Mouse (Mus musculus) embryonic facial prominence, embryonic 13.5 days (tissue): ENCODE results near the gene Pbx2. TPM values are rescaled to one million over a fixed set of nuclear protein-coding genes. Genes with fewer than 3 reads are reported as not detected.

Experiments used
- ATAC-seq: fragments of 200-750 bp; cut with Nextera tagmentation; 2 replicates; pipeline ENCODE4 v1.8.0; 2017; ENCODE audit warnings: low read depth; ENCODE audit not compliant: insufficient number of reproducible peaks, insufficient read depth, low FRiP score, low TSS enrichment
- H3K27ac ChIP-seq: fragments of 300-500 bp; sonication (generic); 2 replicates; pipeline ENCODE4 v1.5.1; 2015; ENCODE audit warnings: moderate library complexity, mild to moderate bottlenecking, inconsistent platforms
- H3K27me3 ChIP-seq: fragments of 300-500 bp; sonication (generic); 2 replicates; pipeline ENCODE4 v1.6.1; 2015; ENCODE audit warnings: mild to moderate bottlenecking, inconsistent platforms
- H3K36me3 ChIP-seq: fragments of 300-500 bp; sonication (generic); 2 replicates; pipeline ENCODE4 v1.6.1; 2015; ENCODE audit warnings: mild to moderate bottlenecking, inconsistent platforms
- H3K4me1 ChIP-seq: fragments of 300-500 bp; sonication (generic); 2 replicates; pipeline ENCODE4 v1.6.1; 2015; ENCODE audit warnings: inconsistent platforms
- H3K4me2 ChIP-seq: fragments of 300-500 bp; sonication (generic); 2 replicates; pipeline ENCODE4 v1.6.1; 2015; ENCODE audit warnings: moderate library complexity, mild to moderate bottlenecking, inconsistent platforms
- H3K4me3 ChIP-seq: fragments of 300-500 bp; sonication (generic); 2 replicates; pipeline ENCODE4 v1.5.1; 2015; ENCODE audit warnings: mild to moderate bottlenecking, inconsistent platforms
- H3K9ac ChIP-seq: fragments of 300-500 bp; sonication (generic); 2 replicates; pipeline ENCODE4 v1.6.1; 2015; ENCODE audit warnings: mild to moderate bottlenecking, inconsistent platforms
- H3K9me3 ChIP-seq: fragments of 300-500 bp; sonication (generic); 2 replicates; pipeline ENCODE4 v1.6.1; 2016; ENCODE audit warnings: inconsistent platforms
- WGBS: fragments of 180-500 bp; shearing (Covaris S2); methylation state at CpG from one replicate; pipeline ENCODE4 v1.1.7; 2015; ENCODE audit warnings: mixed read lengths; 5-methylcytosine and 5-hydroxymethylcytosine counted together
- polyA plus RNA-seq: library from polyadenylated mRNA; unstranded; fragments of >200 nt; fragmentation: Nextera tagmentation; extraction: Ambion mirVana; gene quantifications from 2 replicates; pipeline ENCODE4 v1.2.1, GENCODE M21; 2015

Pbx2 gene
- polyA plus RNA-seq, 1 experiment from 2014 or later, result 19.2 TPM

DNA sequence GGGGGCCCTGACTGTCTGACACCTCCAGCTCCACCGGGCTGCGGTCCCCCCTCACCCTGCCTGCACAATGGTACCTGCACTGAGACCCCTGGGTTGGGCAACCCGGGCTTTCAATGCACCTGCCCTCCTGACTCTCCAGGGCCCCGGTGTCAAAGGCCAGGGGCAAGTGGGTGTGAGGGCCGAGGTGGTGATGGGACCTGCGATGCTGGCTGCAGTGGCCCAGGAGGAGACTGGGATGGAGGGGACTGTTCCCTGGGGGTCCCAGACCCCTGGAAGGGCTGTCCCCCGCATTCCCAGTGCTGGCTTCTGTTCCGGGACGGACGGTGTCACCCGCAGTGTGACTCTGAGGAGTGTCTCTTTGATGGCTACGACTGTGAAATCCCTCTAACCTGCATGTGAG, 8.5 kb upstream of the Pbx2 start:
- Histone ChIP-seq H3K27me3 (no peaks in the 10 kb centered on the region), H3K36me3 (no peaks in the 10 kb centered on the region), H3K4me1 (peaks cover 15% of the 10 kb centered on the region), H3K4me3 (no peak overlapping the region), H3K27ac (no peak overlapping the region), H3K4me2 (no peak overlapping the region), H3K9me3 (no peaks in the 10 kb centered on the region), H3K9ac (no peak overlapping the region)
- no peak for ATAC-seq
- 86% methylated on average over 12 of the region's 12 CpGs for WGBS

DNA sequence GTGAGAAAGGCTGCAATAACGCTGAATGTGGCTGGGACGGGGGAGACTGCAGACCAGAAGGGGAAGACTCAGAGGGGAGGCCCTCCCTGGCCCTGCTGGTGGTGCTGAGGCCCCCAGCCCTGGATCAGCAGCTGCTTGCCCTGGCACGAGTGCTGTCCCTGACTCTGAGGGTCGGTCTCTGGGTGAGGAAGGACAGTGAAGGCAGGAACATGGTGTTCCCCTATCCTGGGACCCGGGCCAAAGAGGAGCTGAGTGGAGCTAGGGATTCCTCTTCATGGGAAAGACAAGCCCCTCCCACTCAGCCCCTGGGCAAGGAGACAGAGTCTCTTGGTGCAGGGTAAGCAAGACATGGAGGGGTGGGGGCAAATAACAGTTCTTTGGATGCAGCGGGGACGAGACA, 7.7 kb upstream of the Pbx2 start:
- WGBS, result 55% methylated on average over 7 of the region's 7 CpGs
- Histone ChIP-seq H3K9ac (no peak overlapping the region), H3K4me2 (no peak overlapping the region), H3K9me3 (no peaks in the 10 kb centered on the region), H3K27ac (no peak overlapping the region), H3K36me3 (no peaks in the 10 kb centered on the region), H3K27me3 (no peaks in the 10 kb centered on the region), H3K4me3 (no peak overlapping the region), H3K4me1 (peaks cover 21% of the 10 kb centered on the region)
- no peak for ATAC-seq

DNA sequence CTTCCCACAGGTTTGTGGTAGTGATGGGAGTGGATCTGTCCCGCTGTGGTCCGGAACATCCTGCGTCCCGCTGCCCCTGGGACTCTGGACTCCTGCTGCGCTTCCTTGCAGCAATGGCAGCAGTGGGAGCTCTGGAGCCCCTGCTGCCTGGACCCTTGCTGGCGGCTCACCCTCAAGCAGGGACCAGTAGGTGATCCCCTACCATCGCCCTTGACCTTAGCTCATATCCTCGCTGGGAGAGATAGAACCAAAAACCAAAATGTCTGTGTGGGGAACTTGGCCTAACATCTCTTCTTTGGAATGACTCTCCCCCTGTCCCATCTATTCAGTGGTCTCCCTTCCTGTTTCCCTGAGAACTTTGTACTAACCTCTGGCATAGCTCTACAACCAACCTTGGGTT, 7.2 kb upstream of the Pbx2 start:
- 81% methylated on average over 8 of the region's 8 CpGs for WGBS
- no peak overlapping the region for H3K4me3 ChIP-seq

DNA sequence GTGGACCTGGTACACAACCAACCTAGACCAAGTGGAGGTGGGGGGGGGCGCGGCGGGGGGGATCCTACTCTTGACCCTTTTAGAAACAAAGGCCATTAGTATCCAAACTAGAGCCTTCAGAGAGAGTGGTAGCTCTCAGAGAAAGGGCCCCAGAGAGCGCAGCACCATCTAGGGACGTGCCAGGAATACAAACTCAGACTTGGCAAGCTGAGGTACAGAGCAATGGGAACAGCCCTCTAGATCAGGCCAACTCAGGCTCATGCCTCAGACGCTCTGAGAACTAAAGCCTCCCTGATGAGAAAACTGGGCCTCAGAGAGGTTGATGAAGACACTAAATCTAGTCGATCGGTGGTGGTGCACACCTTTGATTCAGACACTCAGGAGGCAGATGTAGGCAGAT, 5.9 kb upstream of the Pbx2 start:
- no peaks in the 10 kb centered on the region for H3K9me3 ChIP-seq
- peaks cover 36% of the 10 kb centered on the region for H3K4me1 ChIP-seq
- 91% methylated on average over 8 of the region's 8 CpGs for WGBS
- no peak overlapping the region for H3K4me2 ChIP-seq
- no peak overlapping the region for H3K9ac ChIP-seq
- H3K4me3 ChIP-seq, result no peak overlapping the region
- no peak for ATAC-seq
- no peaks in the 10 kb centered on the region for H3K27me3 ChIP-seq
- H3K36me3 ChIP-seq, result no peaks in the 10 kb centered on the region
- no peak overlapping the region for H3K27ac ChIP-seq

More for the DNA sequence above, 7.2 kb upstream of the Pbx2 start:
- Histone ChIP-seq H3K4me2 (no peak overlapping the region), H3K4me1 (peaks cover 24% of the 10 kb centered on the region), H3K9me3 (no peaks in the 10 kb centered on the region), H3K27ac (no peak overlapping the region), H3K9ac (no peak overlapping the region), H3K27me3 (no peaks in the 10 kb centered on the region), H3K36me3 (no peaks in the 10 kb centered on the region)
- no peak for ATAC-seq

DNA sequence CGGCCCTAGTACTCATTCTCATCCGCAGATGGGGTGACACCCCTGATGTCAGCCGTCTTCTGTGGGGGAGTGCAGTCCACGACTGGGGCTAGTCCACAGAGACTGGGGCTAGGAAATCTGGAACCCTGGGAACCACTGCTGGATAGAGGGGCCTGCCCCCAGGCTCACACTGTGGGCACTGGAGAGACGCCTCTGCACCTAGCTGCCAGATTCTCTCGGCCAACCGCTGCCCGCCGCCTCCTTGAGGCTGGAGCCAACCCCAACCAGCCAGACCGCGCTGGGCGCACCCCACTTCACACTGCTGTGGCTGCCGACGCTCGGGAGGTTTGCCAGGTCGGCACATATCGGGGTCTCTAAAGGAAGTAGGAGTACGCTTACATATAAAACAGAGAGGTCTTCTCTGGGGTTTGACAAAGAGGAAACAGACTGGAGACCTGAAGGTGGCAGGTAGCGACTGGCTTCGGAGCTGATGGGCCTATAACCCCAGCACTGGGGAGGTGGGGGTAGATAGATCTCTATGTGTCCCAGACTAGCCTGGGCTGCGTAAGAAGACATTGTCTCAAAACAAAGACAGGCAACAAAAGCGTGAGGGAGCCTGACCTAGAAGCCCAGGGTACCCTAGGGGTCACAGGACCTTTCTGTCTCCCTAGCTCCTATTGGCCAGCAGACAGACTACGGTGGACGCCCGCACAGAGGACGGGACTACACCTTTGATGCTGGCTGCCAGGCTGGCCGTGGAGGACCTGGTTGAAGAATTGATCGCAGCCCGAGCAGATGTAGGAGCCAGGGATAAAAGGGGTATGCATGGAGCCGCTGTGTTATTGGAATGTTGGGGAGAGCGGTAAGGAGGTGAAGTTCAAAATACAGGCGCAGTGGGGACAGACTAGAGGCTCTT, 4.9 kb upstream of the Pbx2 start:
- Histone ChIP-seq H3K9ac (peak overlapping the region; percentile 95), H3K27me3 (no peaks in the 10 kb centered on the region), H3K36me3 (no peaks in the 10 kb centered on the region), H3K4me1 (peaks cover 46% of the 10 kb centered on the region), H3K27ac (peak overlapping the region; percentile 98), H3K4me3 (peak overlapping the region; percentile 75), H3K4me2 (peak overlapping the region; percentile 91), H3K9me3 (no peaks in the 10 kb centered on the region)
- ATAC-seq, result no peak
- 22% methylated on average over 32 of the region's 32 CpGs for WGBS

DNA sequence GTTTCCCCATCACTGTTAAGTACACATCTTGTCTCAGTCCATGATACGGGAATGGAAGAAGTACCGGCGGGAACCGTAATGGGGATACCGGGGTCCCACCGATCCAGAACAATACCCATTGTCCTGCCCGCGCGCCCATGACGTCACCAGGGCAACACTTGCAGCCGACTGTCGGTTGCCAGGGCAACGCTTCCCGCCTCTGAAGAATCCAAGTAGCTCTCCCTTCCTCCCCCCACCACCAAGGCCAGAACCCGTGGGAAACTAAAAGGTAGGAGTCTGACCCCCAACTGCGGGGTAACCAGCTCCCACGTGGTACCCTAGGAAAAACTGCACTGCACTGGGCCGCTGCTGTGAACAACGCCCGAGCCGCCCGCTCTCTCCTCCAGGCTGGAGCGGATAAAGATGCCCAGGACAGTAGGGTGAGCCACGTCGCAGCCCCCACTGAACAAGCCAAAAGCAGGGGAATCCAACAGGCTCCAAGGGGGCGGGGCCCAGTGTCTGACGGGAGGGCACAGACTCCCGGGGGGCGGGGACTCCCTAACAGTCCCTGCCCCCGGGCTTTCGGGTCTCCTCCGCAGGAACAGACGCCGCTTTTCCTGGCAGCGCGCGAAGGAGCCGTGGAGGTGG, 4.2 kb upstream of the Pbx2 start:
- Histone ChIP-seq H3K9me3 (no peaks in the 10 kb centered on the region), H3K9ac (peak overlapping the region; percentile 95), H3K27me3 (no peaks in the 10 kb centered on the region), H3K36me3 (no peaks in the 10 kb centered on the region), H3K4me1 (peaks cover 52% of the 10 kb centered on the region), H3K4me3 (peak overlapping the region; percentile 75), H3K27ac (peak overlapping the region; percentile 98), H3K4me2 (peak overlapping the region; percentile 91)
- ATAC-seq, result peak; percentile 79
- under 1% methylated on average over 38 of the region's 38 CpGs for WGBS

DNA sequence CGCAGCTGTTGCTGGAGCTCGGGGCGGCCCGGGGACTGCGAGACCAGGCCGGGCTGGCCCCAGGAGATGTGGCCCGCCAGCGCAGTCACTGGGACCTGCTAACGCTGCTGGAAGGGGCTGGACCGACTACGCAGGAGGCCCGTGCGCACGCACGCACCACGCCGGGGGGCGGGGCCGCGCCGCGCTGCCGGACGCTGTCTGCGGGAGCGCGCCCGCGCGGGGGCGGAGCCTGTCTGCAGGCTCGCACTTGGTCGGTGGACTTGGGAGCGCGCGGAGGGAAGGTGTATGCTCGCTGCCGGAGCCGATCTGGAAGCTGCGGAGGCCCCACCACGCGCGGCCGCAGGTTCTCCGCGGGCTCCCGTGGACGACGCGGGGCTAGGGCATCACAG, 3.6 kb upstream of the Pbx2 start:
- under 1% methylated on average over 50 of the region's 50 CpGs for WGBS
- Histone ChIP-seq H3K9me3 (no peaks in the 10 kb centered on the region), H3K27me3 (no peaks in the 10 kb centered on the region), H3K9ac (peak overlapping the region; percentile 95), H3K36me3 (no peaks in the 10 kb centered on the region), H3K27ac (peak overlapping the region; percentile 98), H3K4me3 (peak overlapping the region; percentile 75), H3K4me1 (peaks cover 52% of the 10 kb centered on the region), H3K4me2 (peak overlapping the region; percentile 91)
- peak; percentile 77 for ATAC-seq

DNA sequence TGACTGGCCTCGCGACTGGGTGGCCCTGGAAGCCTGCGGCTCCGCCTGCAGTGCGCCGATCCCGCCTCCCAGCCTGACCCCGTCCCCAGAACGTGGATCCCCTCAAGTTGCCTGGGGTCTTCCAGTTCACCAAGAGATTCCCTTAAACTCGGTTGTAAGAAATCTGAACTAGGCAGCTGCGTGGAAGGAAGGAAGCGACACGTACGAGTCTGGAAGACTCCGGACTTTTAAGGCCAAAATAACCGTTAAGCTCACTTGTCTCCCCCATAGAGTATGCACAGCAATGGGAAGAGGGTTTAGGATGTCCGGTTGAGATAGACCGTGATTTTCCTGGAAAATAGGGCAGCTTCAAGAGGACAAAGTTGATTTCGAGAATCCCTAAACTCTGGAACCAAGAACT, 3.3 kb upstream of the Pbx2 start:
- Histone ChIP-seq H3K4me1 (peaks cover 52% of the 10 kb centered on the region), H3K36me3 (no peaks in the 10 kb centered on the region)
- 3% methylated on average over 19 of the region's 19 CpGs for WGBS

DNA sequence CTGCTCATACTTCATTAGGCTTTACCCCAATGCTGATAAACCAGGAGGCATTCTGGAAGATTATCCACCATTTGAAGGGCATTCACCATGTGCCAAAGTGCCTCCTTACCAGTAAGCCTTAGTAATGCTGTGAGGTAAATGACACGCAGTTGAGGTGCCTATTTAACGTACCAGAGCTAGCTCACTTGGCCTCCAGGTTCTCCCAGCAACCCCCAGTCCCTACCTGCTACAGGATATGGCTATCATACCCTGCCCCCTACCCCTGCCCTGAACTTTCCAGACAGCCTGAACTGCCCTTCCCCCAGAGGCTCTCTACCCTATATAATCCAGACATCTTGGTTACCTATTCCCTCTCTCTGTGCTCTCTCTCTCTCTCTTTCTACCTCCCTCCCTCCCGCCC, 2.3 kb upstream of the Pbx2 start:
- no peak for ATAC-seq
- Histone ChIP-seq H3K36me3 (no peaks in the 10 kb centered on the region), H3K4me1 (peaks cover 53% of the 10 kb centered on the region), H3K4me3 (no peak overlapping the region), H3K9me3 (no peaks in the 10 kb centered on the region), H3K4me2 (no peak overlapping the region; the same call in 1 of the 2 replicates), H3K9ac (no peak overlapping the region), H3K27ac (no peak overlapping the region), H3K27me3 (no peaks in the 10 kb centered on the region)
- WGBS, result 56% methylated on average over 3 of the region's 3 CpGs

More for the DNA sequence above, 3.3 kb upstream of the Pbx2 start:
- Histone ChIP-seq H3K9ac (peak overlapping the region; percentile 95), H3K4me3 (peak overlapping the region; percentile 75), H3K27ac (peak overlapping the region; percentile 98), H3K9me3 (no peaks in the 10 kb centered on the region), H3K27me3 (no peaks in the 10 kb centered on the region), H3K4me2 (peak overlapping the region; percentile 91)
- ATAC-seq, result no peak

DNA sequence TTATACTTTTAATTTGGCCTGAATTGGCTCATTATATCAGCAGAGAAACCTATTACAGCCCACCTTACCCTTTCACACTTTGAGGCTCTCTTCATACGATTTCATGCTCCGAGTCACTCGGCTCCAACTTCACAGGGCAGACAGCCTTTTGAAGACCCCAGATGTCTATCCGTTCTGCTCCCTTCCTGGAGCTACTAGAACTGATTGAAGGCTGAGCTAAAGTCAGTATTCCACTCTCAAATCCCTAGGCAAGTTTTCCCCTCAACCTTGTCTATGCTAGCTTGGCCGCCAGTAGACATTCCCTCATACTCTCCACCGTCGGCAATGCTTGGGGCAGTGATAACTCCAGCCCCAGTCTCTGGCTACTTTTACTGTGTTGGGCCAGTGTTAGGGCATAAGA, 1.9 kb upstream of the Pbx2 start:
- ATAC-seq, result no peak
- no peak overlapping the region for H3K4me3 ChIP-seq
- WGBS, result 25% methylated on average over 7 of the region's 7 CpGs
- peak overlapping the region; percentile 96 for H3K4me2 ChIP-seq
- no peak overlapping the region; the same call in 1 of the 2 replicates for H3K27ac ChIP-seq
- H3K36me3 ChIP-seq, result peaks cover 3% of the 10 kb centered on the region; the same call in 1 of the 2 replicates
- H3K9me3 ChIP-seq, result no peaks in the 10 kb centered on the region
- H3K27me3 ChIP-seq, result no peaks in the 10 kb centered on the region
- peaks cover 58% of the 10 kb centered on the region for H3K4me1 ChIP-seq
- no peak overlapping the region for H3K9ac ChIP-seq

DNA sequence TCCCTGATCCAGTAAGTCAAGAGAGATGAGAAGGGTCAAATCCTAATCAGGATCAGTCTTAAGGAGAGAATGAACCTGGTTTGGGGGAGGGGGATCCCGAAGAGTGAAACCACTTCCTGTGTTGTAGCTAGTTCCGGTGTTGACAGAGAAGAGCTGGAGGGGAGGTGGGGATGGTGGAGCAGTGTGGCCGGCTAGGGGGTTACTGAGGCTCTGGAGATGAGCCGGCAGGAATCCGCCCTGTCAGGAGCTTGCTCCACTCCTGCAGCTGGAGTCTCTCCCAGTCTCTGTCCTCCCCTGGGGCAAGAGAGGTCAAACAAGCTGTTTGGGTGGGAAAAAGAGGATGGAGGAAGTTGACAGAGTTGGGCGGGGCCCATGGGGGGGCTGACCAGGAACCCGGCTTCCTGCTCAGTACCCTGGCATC, 1.4 kb upstream of the Pbx2 start, which contains the start of gene Gpsm3:
Gene Gpsm3, plus strand, starts transcription at position 126 of the 421 bp plus-strand sequence.
- no peaks in the 10 kb centered on the region for H3K9me3 ChIP-seq
- peak within 1 kb of the TSS; percentile 99; the same call in 1 of the 2 replicates for H3K27ac ChIP-seq
- H3K4me2 ChIP-seq, result peak within 1 kb of the TSS; percentile 96
- WGBS, result 11% methylated on average over 7 of the region's 7 CpGs
- no peak within 1 kb of the TSS; the same call in none of the 2 replicates for H3K4me3 ChIP-seq
- H3K36me3 ChIP-seq, result peaks cover 8% of the 10 kb centered on the region
- no peaks in the 10 kb centered on the region for H3K27me3 ChIP-seq
- no peak for ATAC-seq
- 0 out of 2 replicates have a peak within 1 kb of the TSS, but pooled peaks have one; percentile 27 for H3K9ac ChIP-seq
- H3K4me1 ChIP-seq, result peaks cover 62% of the 10 kb centered on the region
